Mouse (Mus musculus) kidney, adult 10 weeks (tissue): Measurements from ENCODE around the gene 1600014C10Rik. TPM values are rescaled to one million over a fixed set of nuclear protein-coding genes. Genes with fewer than 3 reads are reported as not detected.

Source experiments
- polyA plus RNA-seq: library from polyadenylated mRNA; stranded (reverse); fragments of 350-450 nt; fragmentation: Illumina TruSeq; extraction: RNeasy Lipid Tissue Mini Kit (QIAGEN cat#74804); gene quantifications from one replicate; pipeline ENCODE4 v1.2.3, GENCODE M21; 2014; ENCODE audit warnings: low read depth, low replicate concordance

The 1600014C10Rik gene
- 20.9 TPM for polyA plus RNA-seq

GRCm38 (mm10) chr7:38182962-38183687 is at the start of gene 1600014C10Rik:
Gene 1600014C10Rik (plus strand): TSS chr7:38183217.

GRCm38 (mm10) chr7:38227900-38228298 is 44.9 kb downstream of the 1600014C10Rik start, which contains the start of gene Plekhf1:
Gene Plekhf1 (minus strand): TSS chr7:38228016.

Other genes with a start within 250 kb of the 1600014C10Rik start
- gene Uri1, start 159.7 kb upstream of the 1600014C10Rik start, polyA plus RNA-seq, result 66.0 TPM
- gene Ccne1, start 75.7 kb upstream of the 1600014C10Rik start, polyA plus RNA-seq, result 0.36 TPM
- gene Plekhf1, start 44.8 kb downstream of the 1600014C10Rik start, polyA plus RNA-seq, result 0.53 TPM
- 18.6 TPM for gene Pop4, start 88.2 kb downstream of the 1600014C10Rik start, polyA plus RNA-seq